Mouse (Mus musculus): ENCODE measurements at regions not wholly inside any gene's neighbourhood (a gene's known extent, or its start where the extent isn't known, plus 50 kb on each side); places are given as distances from the start of the nearest gene placed in this dataset.
"Not testable (repeated sequence)": the region's sequence is repeated elsewhere in the genome, so short reads cannot be mapped to it uniquely, and the experiment has no call there.

GRCm38 (mm10) chr13:18651658-18652057, 65.4 kb upstream of the Vps41 start:
- Histone ChIP-seq H3K4me1 (ENCODE audit: control insufficient read depth, insufficient read depth, low read length) (no peaks in the 10 kb centered on the region), H3K36me3 (ENCODE audit: control insufficient read depth, insufficient read depth, low read length) (no peaks in the 10 kb centered on the region), H3K4me3 (ENCODE audit: insufficient read depth, low read depth, low read length) (no peak overlapping the region), H3K27ac (ENCODE audit: insufficient read depth, low read depth, low read length) (no peak overlapping the region), H3K27me3 (replicated peaks; ENCODE audit: control insufficient read depth, insufficient read depth, low read length) (no peaks in the 10 kb centered on the region; the same call in 1 of the 2 replicates)
- 79% methylated on average over 1 of the region's 1 CpGs for WGBS
- TF ChIP-seq CTCF (conservative IDR thresholded peaks at IDR 0.05; ENCODE audit: insufficient read depth, insufficient read length, low read depth, low read length): no peak
- no peak for TF ChIP-seq POLR2A (IDR thresholded peaks at IDR 0.05; ENCODE audit: low read depth, low read length)
- DNase-seq: no peak

DNA sequence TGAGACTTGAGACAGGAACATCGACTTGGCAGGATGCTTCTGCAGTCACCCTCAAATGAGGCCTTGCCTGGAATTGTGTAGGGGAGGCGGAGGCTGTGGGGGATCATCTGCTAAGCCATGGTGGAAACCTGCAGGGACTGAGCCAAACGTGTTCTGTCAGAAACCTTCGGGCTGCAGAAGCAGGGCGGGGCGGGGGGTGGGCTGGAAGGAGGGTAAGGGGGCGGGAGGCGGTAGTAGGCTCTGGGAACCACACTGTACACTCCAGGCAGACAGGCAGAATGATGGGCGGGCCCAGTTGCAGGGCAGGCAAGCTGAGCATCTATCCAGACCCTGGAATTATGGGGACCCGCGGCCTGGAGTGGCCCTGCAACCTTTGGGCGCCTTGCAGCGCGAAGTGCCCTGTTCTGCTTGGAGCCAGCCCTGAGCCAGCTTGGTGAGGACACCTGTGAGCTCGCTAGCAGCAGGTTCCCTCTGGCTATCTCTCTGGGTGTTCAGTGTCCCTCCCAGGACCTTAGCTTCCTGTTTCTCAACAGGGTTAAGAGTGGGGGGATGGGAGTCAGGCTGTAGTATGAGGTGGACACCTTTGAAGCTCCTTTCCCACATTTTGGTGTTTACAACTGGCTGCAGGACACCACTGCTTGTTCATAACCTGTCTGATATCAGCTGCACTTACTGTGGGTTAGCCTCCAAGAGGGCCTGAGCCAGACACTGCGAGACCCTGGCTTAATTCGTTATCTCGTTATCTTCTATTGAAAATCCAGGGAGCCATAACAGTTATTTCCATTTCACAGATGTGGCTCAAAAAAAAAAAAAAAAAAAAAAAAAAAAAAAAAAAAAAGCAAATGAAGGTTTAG, 102.1 kb upstream of the Vps41 start:
- Histone ChIP-seq H3K27ac (ENCODE audit: insufficient read depth, low read depth, low read length) (no peak overlapping the region), H3K36me3 (ENCODE audit: control insufficient read depth, insufficient read depth, low read length) (no peaks in the 10 kb centered on the region), H3K4me3 (ENCODE audit: insufficient read depth, low read depth, low read length) (no peak overlapping the region), H3K4me1 (ENCODE audit: control insufficient read depth, insufficient read depth, low read length) (no peaks in the 10 kb centered on the region), H3K27me3 (replicated peaks; ENCODE audit: control insufficient read depth, insufficient read depth, low read length) (no peaks in the 10 kb centered on the region)
- 22% methylated on average over 18 of the region's 18 CpGs for whole genome bisulfite sequencing
- no peak for TF ChIP-seq CTCF (conservative IDR thresholded peaks at IDR 0.05; ENCODE audit: insufficient read depth, insufficient read length, low read depth, low read length)
- TF ChIP-seq POLR2A (IDR thresholded peaks at IDR 0.05; ENCODE audit: low read depth, low read length): no peak
- no peak for DNase-seq

GRCm38 (mm10) chr13:18580718-18581550, 136.2 kb upstream of the Vps41 start:
- TF ChIP-seq CTCF (conservative IDR thresholded peaks at IDR 0.05; ENCODE audit: insufficient read depth, insufficient read length, low read depth, low read length) (no peak), POLR2A (IDR thresholded peaks at IDR 0.05; ENCODE audit: low read depth, low read length) (no peak)
- WGBS: 57% methylated on average over 19 of the region's 19 CpGs
- Histone ChIP-seq H3K4me1 (ENCODE audit: control insufficient read depth, insufficient read depth, low read length) (no peaks in the 10 kb centered on the region), H3K27me3 (replicated peaks; ENCODE audit: control insufficient read depth, insufficient read depth, low read length) (no peaks in the 10 kb centered on the region), H3K4me3 (ENCODE audit: insufficient read depth, low read depth, low read length) (no peak overlapping the region), H3K36me3 (ENCODE audit: control insufficient read depth, insufficient read depth, low read length) (no peaks in the 10 kb centered on the region), H3K27ac (ENCODE audit: insufficient read depth, low read depth, low read length) (no peak overlapping the region)
- no peak for DNase-seq

- DNase-seq: no peak
- Histone ChIP-seq H3K27me3 (replicated peaks; ENCODE audit: control insufficient read depth, insufficient read depth, low read length) (no peaks in the 10 kb centered on the region), H3K4me3 (ENCODE audit: insufficient read depth, low read depth, low read length) (no peak overlapping the region), H3K36me3 (ENCODE audit: control insufficient read depth, insufficient read depth, low read length) (no peaks in the 10 kb centered on the region), H3K4me1 (ENCODE audit: control insufficient read depth, insufficient read depth, low read length) (no peaks in the 10 kb centered on the region), H3K27ac (ENCODE audit: insufficient read depth, low read depth, low read length) (no peak overlapping the region)
- no peak for TF ChIP-seq POLR2A (IDR thresholded peaks at IDR 0.05; ENCODE audit: low read depth, low read length)
- TF ChIP-seq CTCF (conservative IDR thresholded peaks at IDR 0.05; ENCODE audit: insufficient read depth, insufficient read length, low read depth, low read length): no peak
- 73% methylated on average over 4 of the region's 4 CpGs for WGBS
Observed at GRCm38 (mm10) chr13:18576016-18576415, 141.1 kb upstream of the Vps41 start.

- TF ChIP-seq POLR2A (IDR thresholded peaks at IDR 0.05; ENCODE audit: low read depth, low read length): no peak
- TF ChIP-seq CTCF (conservative IDR thresholded peaks at IDR 0.05; ENCODE audit: insufficient read depth, insufficient read length, low read depth, low read length): no peak
- H3K36me3 ChIP-seq (ENCODE audit: control insufficient read depth, insufficient read depth, low read length): no peaks in the 10 kb centered on the region
- H3K27ac ChIP-seq (ENCODE audit: insufficient read depth, low read depth, low read length): no peak overlapping the region
- no peaks in the 10 kb centered on the region for H3K27me3 ChIP-seq (replicated peaks; ENCODE audit: control insufficient read depth, insufficient read depth, low read length)
- no peaks in the 10 kb centered on the region for H3K4me1 ChIP-seq (ENCODE audit: control insufficient read depth, insufficient read depth, low read length)
- H3K4me3 ChIP-seq (ENCODE audit: insufficient read depth, low read depth, low read length): no peak overlapping the region
- 18% methylated on average over 5 of the region's 5 CpGs for WGBS
- DNase-seq: no peak
Observed at GRCm38 (mm10) chr13:18575599-18575998, 141.5 kb upstream of the Vps41 start.

DNA sequence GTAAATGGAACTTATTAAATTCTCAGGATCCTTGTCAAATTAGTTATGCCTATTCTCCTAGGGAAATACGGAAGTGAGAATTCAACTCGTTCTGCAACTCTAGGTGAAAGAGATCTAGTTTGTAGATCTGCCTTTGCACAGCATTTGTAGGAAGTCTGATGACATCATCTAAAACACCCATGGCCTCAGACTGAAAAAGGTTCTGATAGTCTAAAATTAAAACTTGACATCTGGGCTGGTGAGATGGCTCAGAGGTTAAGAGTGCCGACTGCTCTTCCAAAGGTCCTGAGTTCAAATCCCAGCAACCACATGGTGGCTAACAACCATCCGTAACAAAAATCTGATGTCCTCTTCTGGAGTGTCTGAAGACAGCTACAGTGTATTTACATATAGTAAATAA, 144.5 kb upstream of the Pou6f2 start:
- DNase-seq; H3K4me1 ChIP-seq (ENCODE audit: control insufficient read depth, insufficient read depth, low read length); H3K27ac ChIP-seq (ENCODE audit: insufficient read depth, low read depth, low read length); H3K36me3 ChIP-seq (ENCODE audit: control insufficient read depth, insufficient read depth, low read length); H3K27me3 ChIP-seq (replicated peaks; ENCODE audit: control insufficient read depth, insufficient read depth, low read length); H3K4me3 ChIP-seq (ENCODE audit: insufficient read depth, low read depth, low read length): not testable (repeated sequence)
- 82% methylated on average over 4 of the region's 4 CpGs for WGBS

GRCm38 (mm10) chr13:18530509-18530908, 133.0 kb upstream of the Pou6f2 start:
- DNase-seq: no peak
- 51% methylated on average over 1 of the region's 1 CpGs for WGBS
- H3K4me3 ChIP-seq (ENCODE audit: insufficient read depth, low read depth, low read length): no peak overlapping the region

More at GRCm38 (mm10) chr13:18530509-18530908, 133.0 kb upstream of the Pou6f2 start:
- TF ChIP-seq POLR2A (IDR thresholded peaks at IDR 0.05; ENCODE audit: low read depth, low read length) (no peak), CTCF (conservative IDR thresholded peaks at IDR 0.05; ENCODE audit: insufficient read depth, insufficient read length, low read depth, low read length) (no peak)
- H3K4me1 ChIP-seq (ENCODE audit: control insufficient read depth, insufficient read depth, low read length): no peaks in the 10 kb centered on the region
- no peak overlapping the region for H3K27ac ChIP-seq (ENCODE audit: insufficient read depth, low read depth, low read length)
- no peaks in the 10 kb centered on the region for H3K27me3 ChIP-seq (replicated peaks; ENCODE audit: control insufficient read depth, insufficient read depth, low read length)
- H3K36me3 ChIP-seq (ENCODE audit: control insufficient read depth, insufficient read depth, low read length): no peaks in the 10 kb centered on the region

Measured in kidney, adult 2 months (tissue).